Mouse (Mus musculus): ENCODE results near the gene Actr10.

- TF ChIP-seq CTCF (IDR thresholded peaks at IDR 0.05; ENCODE audit: low read depth) (no peak), EP300 (IDR thresholded peaks at IDR 0.05; ENCODE audit: low read depth) (no peak)
Measured at GRCm38 (mm10) chr12:70897434-70897833, 40.2 kb upstream of the Actr10 start.
